Mouse (Mus musculus) E14TG2a.4 (cell line): ENCODE results near the gene Gm9507.

Source experiments
- CTCF ChIP-seq: conservative IDR thresholded peaks from 2 replicates; pipeline ENCODE4 v1.5.1; 2014; ENCODE audit warnings: low read length
- NANOG ChIP-seq: IDR thresholded peaks from 2 replicates; pipeline ENCODE4 v1.6.1; 2014; ENCODE audit warnings: borderline replicate concordance, low read length, mixed read lengths

DNA sequence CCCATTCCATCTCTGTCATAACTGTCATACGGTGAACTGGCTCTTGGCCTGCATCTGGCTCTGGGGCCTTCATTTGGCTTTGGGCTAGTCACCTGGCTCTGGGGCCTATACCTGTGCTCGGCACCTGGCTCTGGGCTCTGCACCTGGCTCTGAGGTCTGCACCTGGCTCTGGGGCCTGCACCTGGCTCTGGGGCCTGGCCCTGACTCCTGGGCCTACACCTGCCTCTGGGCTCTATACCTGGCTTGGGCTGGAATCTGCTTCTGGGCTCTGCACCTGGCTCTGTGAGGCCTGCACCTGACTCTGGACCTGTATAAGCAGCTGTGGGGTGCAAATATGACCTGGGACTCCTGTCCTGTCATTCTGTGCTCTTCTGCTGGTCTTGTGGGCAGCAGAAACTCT lies 35.9 kb upstream of the Gm9507 start:
- no peak for TF ChIP-seq CTCF
- no peak for TF ChIP-seq NANOG
